Mouse (Mus musculus) CH12.LX (cell line): ENCODE results near the gene Sall1. TPM values are rescaled to one million over a fixed set of nuclear protein-coding genes. Genes with fewer than 3 reads are reported as not detected.

Experiments
- DNase-seq: peaks from one replicate; pipeline ENCODE4 v3.0.0-alpha.2; 2013; ENCODE audit errors: extremely low read depth
- H3K27ac ChIP-seq: 2 replicates; pipeline ENCODE4 v1.5.1; 2012; ENCODE audit warnings: low read depth, mild to moderate bottlenecking, control low read depth, moderate library complexity; ENCODE audit not compliant: insufficient read depth
- H3K27me3 ChIP-seq: replicated peaks from 2 replicates; pipeline ENCODE3; 2012; ENCODE audit warnings: inconsistent platforms
- H3K36me3 ChIP-seq, 2 experiments: replicated peaks in 1 of 2; 2 replicates each; pipeline versions ENCODE3 to v1.6.1; 2012; ENCODE audit warnings: inconsistent platforms in 1 of 2, low read length in 1 of 2, mild to moderate bottlenecking in 1 of 2, mixed read lengths in 1 of 2, moderate library complexity in 1 of 2; ENCODE audit not compliant: control insufficient read depth in 1 of 2, insufficient read depth in 1 of 2
- H3K4me1 ChIP-seq, 2 experiments: 2 replicates each; pipeline ENCODE4 v1.6.1; 2012; ENCODE audit warnings: inconsistent platforms in 1 of 2, moderate library complexity in 1 of 2; ENCODE audit not compliant: insufficient read depth in 2 of 2, control insufficient read depth in 1 of 2
- H3K4me2 ChIP-seq: 2 replicates; pipeline ENCODE4 v1.6.1; 2012; ENCODE audit warnings: low read depth, mild to moderate bottlenecking, control low read depth; ENCODE audit not compliant: poor library complexity, insufficient read depth, severe bottlenecking
- H3K4me3 ChIP-seq, 3 experiments: fragments of 150-350 bp in 1 of 3; sonication (generic) in 1 of 3; replicated peaks in 1 of 3; 2 replicates each; pipeline versions ENCODE3 to v1.5.1; 2011 to 2012; ENCODE audit warnings: low read depth in 2 of 3, low read length in 2 of 3, mild to moderate bottlenecking in 2 of 3, moderate library complexity in 2 of 3, control low read depth in 1 of 3, improper control_type of control experiment in 1 of 3, inconsistent platforms in 1 of 3, mixed read lengths in 1 of 3; ENCODE audit not compliant: poor library complexity in 1 of 3
- H3K79me2 ChIP-seq: replicated peaks from 2 replicates; pipeline ENCODE4 v1.6.1; 2012; ENCODE audit warnings: mild to moderate bottlenecking, moderate library complexity; ENCODE audit not compliant: control insufficient read depth, poor library complexity, insufficient read depth, severe bottlenecking; ENCODE audit errors: extremely low read depth
- H3K9ac ChIP-seq: 2 replicates; pipeline ENCODE4 v1.6.1; 2012; ENCODE audit warnings: low read depth, mild to moderate bottlenecking, control low read depth, moderate library complexity; ENCODE audit not compliant: insufficient read depth
- H3K9me3 ChIP-seq: replicated peaks from 2 replicates; pipeline ENCODE3; 2012; ENCODE audit warnings: low read length, inconsistent platforms, mixed read lengths
- CTCF ChIP-seq, 2 experiments: IDR thresholded peaks in 1 of 2; conservative IDR thresholded peaks in 1 of 2; 2 replicates each; pipeline ENCODE4 v1.5.1; 2011 to 2012; ENCODE audit warnings: low read depth in 2 of 2, low read length in 2 of 2, improper control_type of control experiment in 1 of 2, inconsistent platforms in 1 of 2, mild to moderate bottlenecking in 1 of 2, moderate library complexity in 1 of 2
- ETS1 ChIP-seq: conservative IDR thresholded peaks from 2 replicates; pipeline ENCODE4 v1.6.1; 2012; ENCODE audit warnings: low read depth, mild to moderate bottlenecking, inconsistent platforms, low read length, improper control_type of control experiment, moderate library complexity
- IRF4 ChIP-seq: IDR thresholded peaks from 2 replicates; pipeline ENCODE4 v1.6.1; 2014; ENCODE audit warnings: low read depth, mild to moderate bottlenecking, inconsistent platforms, low read length, improper control_type of control experiment
- JUN ChIP-seq: IDR thresholded peaks from 2 replicates; pipeline ENCODE4 v1.6.1; 2011; ENCODE audit warnings: low read depth, mild to moderate bottlenecking, low read length, improper control_type of control experiment, moderate library complexity; ENCODE audit not compliant: insufficient read depth
- KAT2A ChIP-seq: IDR thresholded peaks from 2 replicates; pipeline ENCODE4 v1.6.1; 2012; ENCODE audit warnings: low read length, improper control_type of control experiment, inconsistent platforms; ENCODE audit not compliant: insufficient replicate concordance
- MAX ChIP-seq: IDR thresholded peaks from 2 replicates; pipeline ENCODE4 v1.6.1; 2011; ENCODE audit warnings: low read length, improper control_type of control experiment
- MYC ChIP-seq: IDR thresholded peaks from 2 replicates; pipeline ENCODE4 v1.6.1; 2011; ENCODE audit warnings: low read depth, mild to moderate bottlenecking, improper control_type of control experiment, low read length
- NELFE ChIP-seq: IDR thresholded peaks from 2 replicates; pipeline ENCODE4 v1.6.1; 2011; ENCODE audit warnings: low read depth, low read length, improper control_type of control experiment
- NRF1 ChIP-seq: IDR thresholded peaks from 2 replicates; pipeline ENCODE4 v1.6.1; 2014; ENCODE audit warnings: low read depth, mild to moderate bottlenecking, inconsistent platforms, low read length, improper control_type of control experiment, moderate library complexity
- POLR2A ChIP-seq: IDR thresholded peaks from 2 replicates; pipeline ENCODE4 v1.6.1; 2011; ENCODE audit warnings: low read depth, mild to moderate bottlenecking, improper control_type of control experiment, low read length
- RAD21 ChIP-seq: IDR thresholded peaks from 2 replicates; pipeline ENCODE4 v1.6.1; 2011; ENCODE audit warnings: low read depth, mild to moderate bottlenecking, low read length, improper control_type of control experiment, moderate library complexity
- RCOR1 ChIP-seq: conservative IDR thresholded peaks from 2 replicates; pipeline ENCODE4 v1.6.1; 2012; ENCODE audit warnings: low read depth, mild to moderate bottlenecking, inconsistent platforms, low read length, improper control_type of control experiment
- SIN3A ChIP-seq: IDR thresholded peaks from 2 replicates; pipeline ENCODE4 v1.6.1; 2012; ENCODE audit warnings: low read length, improper control_type of control experiment, inconsistent platforms
- SMC3 ChIP-seq: IDR thresholded peaks from 2 replicates; pipeline ENCODE4 v1.6.1; 2011; ENCODE audit warnings: low read depth, low read length, improper control_type of control experiment
- USF1 ChIP-seq: IDR thresholded peaks from 2 replicates; pipeline ENCODE4 v1.6.1; 2014; ENCODE audit warnings: low read depth, mild to moderate bottlenecking, inconsistent platforms, low read length, improper control_type of control experiment
- USF2 ChIP-seq: conservative IDR thresholded peaks from 2 replicates; pipeline ENCODE4 v1.6.1; 2011; ENCODE audit warnings: low read depth, low read length, improper control_type of control experiment
- ZC3H11A ChIP-seq: IDR thresholded peaks from 2 replicates; pipeline ENCODE4 v1.6.1; 2012; ENCODE audit warnings: low read depth, mild to moderate bottlenecking, inconsistent platforms, low read length, improper control_type of control experiment
- ZKSCAN1 ChIP-seq: IDR thresholded peaks from 2 replicates; pipeline ENCODE4 v1.6.1; 2012; ENCODE audit warnings: low read depth, inconsistent platforms, low read length, improper control_type of control experiment, borderline replicate concordance
- ZMIZ1 ChIP-seq: IDR thresholded peaks from 2 replicates; pipeline ENCODE4 v1.6.1; 2012; ENCODE audit warnings: low read depth, mild to moderate bottlenecking, inconsistent platforms, low read length, improper control_type of control experiment
- dilution Hi-C: fragments of 300-500 bp; cut with MboI; formaldehyde crosslinking; loops from 2 replicates; pipeline ENCODE4 v1.14.3; 2020; ENCODE audit warnings: low sequenced_read_pairs; ENCODE audit not compliant: extremely low pct_unique_long_range_greater_than_20kb, extremely low pct_ligation_motif_present
- in situ Hi-C: fragments of 300-500 bp; cut with MboI; formaldehyde crosslinking; loops from 3 replicates; pipeline ENCODE4 v1.14.3; 2019; ENCODE audit warnings: low sequenced_read_pairs, low pct_ligation_motif_present, low pct_unique_long_range_greater_than_20kb, mixed read lengths
- polyA plus RNA-seq: library from polyadenylated mRNA; unstranded; fragments of >175 nt; gene quantifications from 2 replicates; pipeline ENCODE4 v1.2.1, GENCODE M21; 2012; ENCODE audit warnings: low read depth; ENCODE audit not compliant: insufficient read length
- total RNA-seq, 2 experiments: library from RNA; depleted of rRNA; stranded (reverse); fragments of 300-350 nt in 1 of 2; fragments of >200 nt in 1 of 2; gene quantifications; 2 replicates each; pipeline ENCODE4 v1.2.3; 2012 to 2014

The Sall1 gene
- total and polyA plus RNA-seq, 3 experiments: not detected

DNA sequence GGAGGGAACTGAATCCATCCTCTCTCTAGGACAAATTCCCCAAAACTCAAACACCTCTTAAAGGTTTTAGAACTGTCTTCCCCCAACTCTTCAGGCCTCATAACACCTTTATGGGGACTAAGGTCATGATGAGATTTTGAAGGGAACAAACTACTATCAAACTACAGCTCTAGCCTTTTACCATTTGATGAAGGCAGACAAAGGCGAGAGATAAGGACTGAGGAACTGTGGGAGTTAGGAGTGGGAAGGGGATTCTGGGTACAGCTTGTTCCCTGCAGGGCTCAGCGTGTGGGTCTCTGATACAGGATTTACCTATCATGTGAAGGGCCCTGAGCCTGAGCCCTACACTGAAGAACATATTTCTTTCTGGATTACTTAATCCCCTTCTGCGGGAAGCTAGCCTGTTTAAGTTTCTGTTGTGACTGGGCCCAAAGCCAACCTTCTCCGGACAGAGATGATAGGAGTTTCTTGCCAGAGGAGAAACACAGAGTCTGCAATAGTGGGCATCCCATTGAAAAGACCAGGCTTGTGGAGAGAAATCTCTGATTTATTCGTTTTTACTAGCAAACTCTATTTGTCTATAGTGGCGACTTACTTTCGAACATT, 27.4 kb downstream of the Sall1 start:
- in situ Hi-C loops: no loop called here

DNA sequence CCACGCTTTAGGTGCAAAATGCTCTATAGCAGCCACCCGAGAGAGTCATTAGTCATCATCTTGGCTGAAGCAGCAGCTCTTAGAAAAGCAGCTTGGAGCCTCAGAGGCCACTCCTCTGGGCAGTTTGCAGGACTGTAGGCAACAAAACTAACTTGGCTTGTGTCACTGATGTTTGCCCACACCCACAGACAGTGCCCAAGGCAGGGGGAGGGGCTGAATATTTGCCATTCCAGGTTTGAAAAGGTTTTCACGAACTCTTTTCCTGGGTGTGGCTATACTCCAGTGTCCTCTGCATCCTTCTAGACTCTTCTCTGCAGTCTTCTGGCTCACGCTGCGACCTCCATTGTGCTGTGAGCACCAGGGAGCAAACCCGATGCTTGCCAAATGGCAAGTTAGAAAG, 28.4 kb downstream of the Sall1 start:
- H3K27ac ChIP-seq: no peak overlapping the region

More for the DNA sequence above, 27.4 kb downstream of the Sall1 start:
- no peak for DNase-seq
- no peaks in the 10 kb centered on the region for H3K79me2 ChIP-seq
- H3K9ac ChIP-seq: no peak overlapping the region
- no peak overlapping the region for H3K4me2 ChIP-seq
- H3K4me1 ChIP-seq: peaks cover 0 to 6% of the 10 kb centered on the region in 2 experiments; a peak in 1 of 4 replicates
- TF ChIP-seq MAX (no peak), ETS1 (no peak), NRF1 (no peak), ZC3H11A (no peak), USF2 (no peak), RCOR1 (no peak), KAT2A (no peak), SIN3A (no peak), IRF4 (no peak), RAD21 (no peak)
- TF ChIP-seq, all 38 proteins: peak for 0
- Histone ChIP-seq H3K36me3 (no peaks in the 10 kb centered on the region), H3K4me3 (no peak overlapping the region), H3K27me3 (no peaks in the 10 kb centered on the region), H3K27ac (no peak overlapping the region), H3K9me3 (peaks cover 47% of the 10 kb centered on the region)
- dilution Hi-C loops: no loop called here

More for the DNA sequence above, 28.4 kb downstream of the Sall1 start:
- Histone ChIP-seq H3K9ac (no peak overlapping the region), H3K36me3 (no peaks in the 10 kb centered on the region), H3K9me3 (peaks cover 46% of the 10 kb centered on the region), H3K79me2 (no peaks in the 10 kb centered on the region), H3K4me3 (no peak overlapping the region), H3K4me1 (no peaks in the 10 kb centered on the region), H3K4me2 (no peak overlapping the region), H3K27me3 (no peaks in the 10 kb centered on the region)
- TF ChIP-seq CTCF (conservative IDR thresholded peaks at IDR 0.05 in 1 of 2, IDR thresholded peaks at IDR 0.05 in 1 of 2; ENCODE audit: low read depth in 2 of 2, low read length in 2 of 2) (no peak), ETS1 (no peak), ZMIZ1 (no peak), POLR2A (no peak), USF1 (no peak), SMC3 (no peak), MYC (no peak), RCOR1 (no peak), JUN (no peak), NELFE (no peak), ZKSCAN1 (no peak)
- DNase-seq: no peak
- dilution Hi-C loops (no loop called here), in situ Hi-C loops (no loop called here)
